Mouse (Mus musculus): ENCODE measurements around the gene Hexb.

- TF ChIP-seq CEBPB (IDR thresholded peaks at IDR 0.05; ENCODE audit: insufficient read depth, poor library complexity, severe bottlenecking) (no peak), POLR2A (IDR thresholded peaks at IDR 0.05; ENCODE audit: insufficient read length, low read depth) (no peak), USF1 (IDR thresholded peaks at IDR 0.05; ENCODE audit: low read depth) (no peak), MAX (IDR thresholded peaks at IDR 0.05; ENCODE audit: low read depth) (no peak), TCF12 (IDR thresholded peaks at IDR 0.05; ENCODE audit: insufficient read depth, poor library complexity, severe bottlenecking) (no peak), E2F4 (IDR thresholded peaks at IDR 0.05; ENCODE audit: insufficient read depth) (no peak), POLR2AphosphoS2 (IDR thresholded peaks at IDR 0.05; ENCODE audit: insufficient read length, low read depth) (no peak), SRF (IDR thresholded peaks at IDR 0.05; ENCODE audit: control insufficient read depth, insufficient read length, low read depth) (no peak), MYOD1 (IDR thresholded peaks at IDR 0.05; ENCODE audit: control insufficient read depth in 1 of 3, insufficient read length in 2 of 3, low read depth in 2 of 3) (no peak), MYOG (IDR thresholded peaks at IDR 0.05; ENCODE audit: control insufficient read depth in 1 of 3, insufficient read depth in 1 of 3, insufficient read length in 2 of 3, low read depth in 2 of 3) (no peak)
Observed at GRCm38 (mm10) chr13:97223856-97224255, 25.7 kb upstream of the Hexb start.
